Mouse (Mus musculus) effector memory CD4-positive, alpha-beta T cell, adult 5 months (primary cell): ENCODE measurements around the gene Dlg5. TPM values are rescaled to one million over a fixed set of nuclear protein-coding genes. Genes with fewer than 3 reads are reported as not detected.

ENCODE experiments used
- polyA plus RNA-seq: library from polyadenylated mRNA; unstranded; fragments of 100-300 nt; shearing (Covaris generic); gene quantifications from one replicate; pipeline ENCODE4 v1.2.1, GENCODE M21; 2017

The Dlg5 gene
- 0.34 TPM for polyA plus RNA-seq

GRCm38 (mm10) chr14:24245177-24246081 is at the start of gene Dlg5:
Gene Dlg5 (minus strand): TSS chr14:24245920.

DNA sequence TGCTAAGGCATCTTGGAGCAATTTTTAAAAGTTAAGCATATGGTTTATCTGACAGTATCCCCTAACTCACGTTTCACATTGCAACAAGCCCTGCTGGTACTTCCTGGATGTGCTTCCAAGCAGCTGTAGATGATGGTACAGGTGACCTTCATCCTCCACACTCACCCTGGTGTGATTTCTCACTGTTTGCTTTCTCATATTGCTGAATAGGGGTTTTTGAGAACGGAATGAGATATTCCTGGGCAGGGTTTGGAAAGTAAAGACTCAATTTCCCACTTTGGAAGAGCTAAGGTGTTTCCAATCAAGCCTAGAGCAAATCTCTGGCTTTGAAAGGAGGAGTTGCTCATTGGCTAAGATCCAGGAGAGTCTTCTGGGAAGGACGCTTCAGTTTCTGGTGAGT is 47.2 kb upstream of the Dlg5 start, which contains the start of gene E330034G19Rik:
E330034G19Rik (plus strand) TSS at position 301 of the 400 bp plus-strand sequence.

Other genes starting within 250 kb of the Dlg5 start
- not detected for gene Kcnma1, start 231.4 kb downstream of the Dlg5 start, polyA plus RNA-seq
- not detected for gene E330034G19Rik, start 47.3 kb upstream of the Dlg5 start, polyA plus RNA-seq
- gene Polr3a, start 241.1 kb upstream of the Dlg5 start, polyA plus RNA-seq: 21.6 TPM
- gene Rps24, start 241.2 kb upstream of the Dlg5 start, polyA plus RNA-seq: 1,434 TPM